ENCODE assay signal across 26 mouse cellular contexts in genomic region chr2:92770098-92770497, GRCm38 (mm10).
DNase-seq lines count a peak whose midpoint lies in the region; ATAC-seq and TF ChIP-seq lines count a peak whose summit lies in the region.
"Had no signal": no experiment of that assay in that cellular context is flagged by ENCODE, and none has a peak within 500 bp of the region (broad histone marks: within the 10 kb centered on the region; RNA-seq: fewer than 3 reads in every experiment).

No protein-coding gene starts in this region.

- 0 out of 2 replicates have a peak, but pooled peaks have one; percentile 33 for TF ChIP-seq EP300 in CH12.LX (IDR thresholded peaks at IDR 0.05; ENCODE audit: low read length)

- no peak overlapping the region for H3K4me2 ChIP-seq in neural tube, embryonic 15.5 days
- no peak overlapping the region for H3K4me2 ChIP-seq in CH12.LX (ENCODE audit: insufficient read depth, low read depth, poor library complexity, severe bottlenecking)
- H3K4me2 ChIP-seq: embryonic facial prominence, embryonic 15.5 days; heart, embryonic 11.5 days; heart, embryonic 15.5 days; hindbrain, embryonic 14.5 days had no signal

- WGBS in neural tube, embryonic 15.5 days, result 92% methylated on average over 5 of the region's 5 CpGs
- 86% methylated on average over 5 of the region's 5 CpGs for WGBS in limb, embryonic 10.5 days

- H3K36me3 ChIP-seq in neural tube, embryonic 15.5 days, result no peaks in the 10 kb centered on the region
- no peaks in the 10 kb centered on the region for H3K36me3 ChIP-seq in CH12.LX (replicated peaks in 1 of 2; ENCODE audit: control insufficient read depth in 1 of 2, insufficient read depth in 1 of 2, low read length in 1 of 2)
- no peaks in the 10 kb centered on the region for H3K36me3 ChIP-seq in limb, embryonic 10.5 days
- H3K36me3 ChIP-seq: embryonic facial prominence, embryonic 15.5 days; forebrain, embryonic 10.5 days; heart, embryonic 15.5 days; hindbrain, embryonic 10.5 days had no signal

- in situ Hi-C loops in CH12.LX (cut with MboI; ENCODE audit: low pct_ligation_motif_present, low pct_unique_long_range_greater_than_20kb, low sequenced_read_pairs), result loop anchor here (5.0 kb wide), 1 partner anchor 37 kb away; no protein-coding TSS in a partner anchor

- ATAC-seq in neural tube, embryonic 15.5 days (ENCODE audit: low FRiP score), result no peak
- ATAC-seq: activated CD4-positive, CD25-positive, alpha-beta regulatory T cell, adult 4 months; CD4-positive, CD25-positive, alpha-beta regulatory T cell, adult 4 months; forebrain, embryonic 14.5 days; intestine, embryonic 16.5 days; Patski had no signal

- TF ChIP-seq RAD21 in CH12.LX (IDR thresholded peaks at IDR 0.05; ENCODE audit: low read depth, low read length), result no peak

- H3K27me3 ChIP-seq in neural tube, embryonic 15.5 days (replicated peaks), result no peaks in the 10 kb centered on the region
- H3K27me3 ChIP-seq in CH12.LX (replicated peaks), result peaks cover 30% of the 10 kb centered on the region
- 0 out of 2 replicates have a peak, but pooled peaks cover 5% of the 10 kb centered on the region for H3K27me3 ChIP-seq in limb, embryonic 10.5 days (ENCODE audit: low read depth, poor library complexity, severe bottlenecking)
- H3K27me3 ChIP-seq: embryonic facial prominence, embryonic 15.5 days; heart, embryonic 15.5 days; Patski had no signal

- no peaks in the 10 kb centered on the region for H3K79me2 ChIP-seq in CH12.LX (replicated peaks; ENCODE audit: control insufficient read depth, extremely low read depth, insufficient read depth, poor library complexity, severe bottlenecking)

- no peak overlapping the region for H3K4me3 ChIP-seq in neural tube, embryonic 15.5 days (replicated peaks)
- H3K4me3 ChIP-seq in CH12.LX (replicated peaks in 1 of 3; ENCODE audit: low read depth in 2 of 3, low read length in 2 of 3, poor library complexity in 1 of 3), result no peak overlapping the region
- H3K4me3 ChIP-seq in limb, embryonic 10.5 days, result no peak overlapping the region
- H3K4me3 ChIP-seq: embryonic facial prominence, embryonic 15.5 days; erythroblast, embryonic 14.5 days; forebrain, embryonic 10.5 days; heart, embryonic 15.5 days; hindbrain, embryonic 10.5 days had no signal

- H3K9me3 ChIP-seq in neural tube, embryonic 15.5 days (replicated peaks), result no peaks in the 10 kb centered on the region
- H3K9me3 ChIP-seq in CH12.LX (replicated peaks; ENCODE audit: low read length), result peaks cover 3% of the 10 kb centered on the region
- no peaks in the 10 kb centered on the region for H3K9me3 ChIP-seq in limb, embryonic 10.5 days (replicated peaks)
- H3K9me3 ChIP-seq: embryonic facial prominence, embryonic 15.5 days; forebrain, embryonic 10.5 days; heart, embryonic 15.5 days; hindbrain, embryonic 10.5 days had no signal

- no peak for TF ChIP-seq POLR2A in CH12.LX (IDR thresholded peaks at IDR 0.05; ENCODE audit: low read depth, low read length)

- dilution Hi-C loops in CH12.LX (cut with MboI; ENCODE audit: extremely low pct_ligation_motif_present, extremely low pct_unique_long_range_greater_than_20kb, low sequenced_read_pairs), result no loop called here

- H3K9ac ChIP-seq in neural tube, embryonic 15.5 days (replicated peaks), result no peak overlapping the region
- H3K9ac ChIP-seq in CH12.LX (ENCODE audit: insufficient read depth, low read depth), result no peak overlapping the region
- H3K9ac ChIP-seq: embryonic facial prominence, embryonic 15.5 days; heart, embryonic 15.5 days; hindbrain, embryonic 14.5 days had no signal

- peaks cover 5% of the 10 kb centered on the region for H3K4me1 ChIP-seq in neural tube, embryonic 15.5 days
- peaks cover 4 to 10% of the 10 kb centered on the region in 2 experiments; a peak in 3 of 4 replicates for H3K4me1 ChIP-seq in CH12.LX (ENCODE audit: control insufficient read depth in 1 of 2, insufficient read depth in 2 of 2)
- H3K4me1 ChIP-seq in limb, embryonic 10.5 days, result no peaks in the 10 kb centered on the region
- H3K4me1 ChIP-seq: embryonic facial prominence, embryonic 15.5 days; forebrain, embryonic 10.5 days; heart, embryonic 15.5 days; hindbrain, embryonic 10.5 days had no signal

- DNase-seq in heart, adult 11 months, result peak; percentile 36
- no peak for DNase-seq in heart, postnatal 4 days
- DNase-seq in neural tube, embryonic 10.5 days (ENCODE audit: extremely low spot score, low spot score), result peak; percentile 6
- DNase-seq in CH12.LX (ENCODE audit: extremely low read depth), result peak; percentile 16
- peak; percentile 7 for DNase-seq in limb, embryonic 10.5 days (ENCODE audit: low spot score)
- no peak for DNase-seq in lung, postnatal 10 days
- DNase-seq in left cerebral cortex, adult 11 months (ENCODE audit: low spot score), result no peak
- DNase-seq: adrenal gland, postnatal 14 days; cerebellum, adult 2 months; cerebellum, postnatal 10 days; embryo, embryonic 11 days; gastrocnemius, postnatal 25 days; heart, postnatal 14 days had no signal

- TF ChIP-seq CTCF in CH12.LX (conservative IDR thresholded peaks at IDR 0.05 in 1 of 2, IDR thresholded peaks at IDR 0.05 in 1 of 2; ENCODE audit: low read depth in 2 of 2, low read length in 2 of 2), result no peak

- H3K27ac ChIP-seq in neural tube, embryonic 15.5 days (replicated peaks), result no peak overlapping the region
- H3K27ac ChIP-seq in CH12.LX (ENCODE audit: insufficient read depth, low read depth), result no peak overlapping the region
- H3K27ac ChIP-seq in limb, embryonic 10.5 days, result no peak overlapping the region
- H3K27ac ChIP-seq: embryonic facial prominence, embryonic 15.5 days; forebrain, embryonic 10.5 days; heart, embryonic 15.5 days; hindbrain, embryonic 10.5 days; hindbrain, embryonic 14.5 days had no signal

TF ChIP-seq in CH12.LX, 34 proteins besides CTCF, POLR2A, EP300 and RAD21:
- TF ChIP-seq IRF4 (IDR thresholded peaks at IDR 0.05; ENCODE audit: low read depth, low read length), result 0 out of 2 replicates have a peak, but pooled peaks have one; percentile 46
- TF ChIP-seq BHLHE40 (IDR thresholded peaks at IDR 0.05; ENCODE audit: low read depth, low read length), result peak; percentile 37; the same call in 1 of the 2 replicates
- TF ChIP-seq POLR2AphosphoS2 (IDR thresholded peaks at IDR 0.05; ENCODE audit: low read depth, low read length), result no peak
- TF ChIP-seq CHD2 (IDR thresholded peaks at IDR 0.05; ENCODE audit: low read length), result no peak
- TF ChIP-seq JUND (conservative IDR thresholded peaks at IDR 0.05; ENCODE audit: low read depth, low read length), result no peak; the same call in 1 of the 2 replicates
- no peak for TF ChIP-seq MXI1 (IDR thresholded peaks at IDR 0.05; ENCODE audit: low read depth, low read length)
- no peak for TF ChIP-seq TCF12 (IDR thresholded peaks at IDR 0.05; ENCODE audit: low read depth, low read length)
- TF ChIP-seq ZNF384 (IDR thresholded peaks at IDR 0.05; ENCODE audit: low read depth, low read length), result no peak
- no peak for TF ChIP-seq MAZ (IDR thresholded peaks at IDR 0.05; ENCODE audit: low read depth, low read length)
- TF ChIP-seq GABPA (IDR thresholded peaks at IDR 0.05; ENCODE audit: insufficient replicate concordance, low read depth, low read length), result no peak
- TF ChIP-seq E2F4 (IDR thresholded peaks at IDR 0.05; ENCODE audit: insufficient replicate concordance, low read depth, low read length), result no peak
- no peak for TF ChIP-seq RCOR1 (conservative IDR thresholded peaks at IDR 0.05; ENCODE audit: low read depth, low read length)
- TF ChIP-seq ZC3H11A (IDR thresholded peaks at IDR 0.05; ENCODE audit: low read depth, low read length), result no peak
- no peak for TF ChIP-seq MAX (IDR thresholded peaks at IDR 0.05; ENCODE audit: low read length)
- no peak for TF ChIP-seq NELFE (IDR thresholded peaks at IDR 0.05; ENCODE audit: low read depth, low read length)
- TF ChIP-seq JUN (IDR thresholded peaks at IDR 0.05; ENCODE audit: insufficient read depth, low read depth, low read length), result peak; percentile 51
- no peak for TF ChIP-seq SIN3A (IDR thresholded peaks at IDR 0.05; ENCODE audit: low read length)
- no peak for TF ChIP-seq MEF2A (IDR thresholded peaks at IDR 0.05; ENCODE audit: borderline replicate concordance, low read depth, low read length)
TF ChIP-seq in CH12.LX: peak in this region for 3.

Comparison
In these comparisons a context has a peak if more than half of its experiments do, and no peak if none do; other contexts are left out.
1. DNase-seq: peak in heart, adult 11 months (single experiment), neural tube, embryonic 10.5 days (single experiment), CH12.LX (single experiment) and limb, embryonic 10.5 days (single experiment); none in heart, postnatal 4 days (single experiment), lung, postnatal 10 days (single experiment) and left cerebral cortex, adult 11 months (single experiment).